Mouse (Mus musculus): Measurements from ENCODE around the gene Srsf1. TPM values are rescaled to one million over a fixed set of nuclear protein-coding genes. Genes with fewer than 3 reads are reported as not detected.

Srsf1 gene
- total RNA-seq, 2 experiments from 2014 or later: 219 to 225 TPM

- DNase-seq (ENCODE audit: low spot score in 2 of 2): no peak
These were observed 22.0 kb downstream of the Srsf1 start for GRCm38 (mm10) chr11:88069246-88069570.

GRCm38 (mm10) chr11:88070392-88070791, 23.2 kb downstream of the Srsf1 start:
- no peak for DNase-seq (ENCODE audit: low spot score in 2 of 2)

- no peak for DNase-seq (ENCODE audit: low spot score in 2 of 2)
These were observed 23.9 kb downstream of the Srsf1 start for GRCm38 (mm10) chr11:88071113-88071512.

GRCm38 (mm10) chr11:88073343-88073875, 26.2 kb downstream of the Srsf1 start:
- DNase-seq (ENCODE audit: low spot score in 2 of 2): no peak

- DNase-seq (ENCODE audit: low spot score in 2 of 2): no peak
These were observed 28.5 kb downstream of the Srsf1 start for GRCm38 (mm10) chr11:88075701-88076100.

- DNase-seq (ENCODE audit: low spot score in 2 of 2): peak in 1 of 2 experiments; percentile 29
These were observed 29.2 kb downstream of the Srsf1 start for GRCm38 (mm10) chr11:88076394-88076793.

GRCm38 (mm10) chr11:88083699-88084098, 36.5 kb downstream of the Srsf1 start:
- no peak for DNase-seq (ENCODE audit: low spot score in 2 of 2)

GRCm38 (mm10) chr11:88086737-88087627, 39.8 kb downstream of the Srsf1 start:
- peak; percentile 82 to 94 for DNase-seq (ENCODE audit: low spot score in 2 of 2)

GRCm38 (mm10) chr11:88089150-88089549, 42.0 kb downstream of the Srsf1 start:
- DNase-seq (ENCODE audit: low spot score in 2 of 2): no peak

GRCm38 (mm10) chr11:88090293-88090692, 43.1 kb downstream of the Srsf1 start:
- no peak for DNase-seq (ENCODE audit: low spot score in 2 of 2)

GRCm38 (mm10) chr11:88091949-88092348, 44.8 kb downstream of the Srsf1 start:
- DNase-seq (ENCODE audit: low spot score in 2 of 2): no peak

- no peak for DNase-seq (ENCODE audit: low spot score in 2 of 2)
These were observed 50.0 kb downstream of the Srsf1 start for GRCm38 (mm10) chr11:88097173-88097572.

- no peak for DNase-seq (ENCODE audit: low spot score in 2 of 2)
These were observed 51.0 kb downstream of the Srsf1 start, which contains the start of gene Cuedc1 for GRCm38 (mm10) chr11:88098021-88098729. TSS of gene Cuedc1 (plus strand) at chr11:88098058.

GRCm38 (mm10) chr11:88098787-88099598, 51.8 kb downstream of the Srsf1 start:
- DNase-seq (ENCODE audit: low spot score in 2 of 2): peak; percentile 71 to 76

- peak in 1 of 2 experiments; percentile 29 for DNase-seq (ENCODE audit: low spot score in 2 of 2)
These were observed 52.4 kb downstream of the Srsf1 start for GRCm38 (mm10) chr11:88099599-88100023.

- DNase-seq (ENCODE audit: low spot score in 2 of 2): no peak
These were observed 53.0 kb downstream of the Srsf1 start for GRCm38 (mm10) chr11:88100170-88100569.

Other genes starting within 250 kb of the Srsf1 start
- gene Lpo, start 219.1 kb upstream of the Srsf1 start, total RNA-seq (2021): under 1 TPM; 0.15 to 0.37 TPM
- 1 to 10 TPM; 5.6 TPM for gene Mks1, start 194.2 kb upstream of the Srsf1 start, total RNA-seq (2021)
- gene Epx, start 171.8 kb upstream of the Srsf1 start, total RNA-seq (2021): under 1 TPM in 1 of 2 experiments, not detected in 1; 0.41 TPM
- gene Olfr462, start 155.1 kb upstream of the Srsf1 start, total RNA-seq (2021): not detected
- not detected for gene Olfr463, start 150.0 kb upstream of the Srsf1 start, total RNA-seq (2021)
- gene Olfr464, start 126.4 kb upstream of the Srsf1 start, total RNA-seq (2021): not detected
- gene Dynll2, start 59.8 kb upstream of the Srsf1 start, total RNA-seq (2021): 100 to 1,000 TPM; 484 to 500 TPM
- 10 to 100 TPM; 23.2 to 24.7 TPM for gene Vezf1, start 20.9 kb downstream of the Srsf1 start, total RNA-seq (2021)
- gene Cuedc1, start 50.7 kb downstream of the Srsf1 start, total RNA-seq (2021): 10 to 100 TPM; 27.9 to 31.8 TPM
- gene Mrps23, start 157.0 kb downstream of the Srsf1 start, total RNA-seq (2021): 10 to 100 TPM; 63.8 to 77.8 TPM
- gene Ccdc182, start 246.7 kb downstream of the Srsf1 start, total RNA-seq (2021): not detected

Data from layer of hippocampus, adult 18-20 months (tissue).